Mouse (Mus musculus) heart, embryonic 12.5 days (tissue): ENCODE data around the gene Foxl1. TPM values are rescaled to one million over a fixed set of nuclear protein-coding genes. Genes with fewer than 3 reads are reported as not detected.

Experiments used
- ATAC-seq: fragments of 200-750 bp; cut with Nextera tagmentation; 2 replicates; pipeline ENCODE4 v1.8.0; 2017; ENCODE audit warnings: moderate TSS enrichment, moderate library complexity; ENCODE audit not compliant: insufficient number of reproducible peaks, low FRiP score
- H3K27ac ChIP-seq: fragments of 300-500 bp; sonication (generic); 2 replicates; pipeline ENCODE4 v1.5.1; 2016; ENCODE audit warnings: mild to moderate bottlenecking, moderate library complexity; ENCODE audit not compliant: poor library complexity, severe bottlenecking
- H3K27me3 ChIP-seq: fragments of 300-500 bp; sonication (generic); replicated peaks from 2 replicates; pipeline ENCODE4 v1.6.1; 2016; ENCODE audit warnings: mild to moderate bottlenecking, moderate library complexity
- H3K36me3 ChIP-seq: fragments of 300-500 bp; sonication (generic); 2 replicates; pipeline ENCODE4 v1.6.1; 2016; ENCODE audit warnings: mild to moderate bottlenecking, moderate library complexity
- H3K4me1 ChIP-seq: fragments of 300-500 bp; sonication (generic); replicated peaks from 2 replicates; pipeline ENCODE4 v1.6.1; 2016; ENCODE audit warnings: mild to moderate bottlenecking
- H3K4me2 ChIP-seq: fragments of 300-500 bp; sonication (generic); 2 replicates; pipeline ENCODE4 v1.6.1; 2016; ENCODE audit warnings: mild to moderate bottlenecking, moderate library complexity
- H3K4me3 ChIP-seq: fragments of 300-500 bp; sonication (generic); 2 replicates; pipeline ENCODE4 v1.5.1; 2016; ENCODE audit warnings: mild to moderate bottlenecking
- H3K9ac ChIP-seq: fragments of 300-500 bp; sonication (generic); 2 replicates; pipeline ENCODE4 v1.6.1; 2016; ENCODE audit warnings: mild to moderate bottlenecking, moderate library complexity
- H3K9me3 ChIP-seq: fragments of 300-500 bp; sonication (generic); replicated peaks from 2 replicates; pipeline ENCODE4 v1.6.1; 2016; ENCODE audit warnings: mild to moderate bottlenecking, moderate library complexity
- WGBS: fragments of 180-500 bp; shearing (Covaris S2); methylation state at CpG from one replicate; pipeline ENCODE4 v1.1.7; 2016; 5-methylcytosine and 5-hydroxymethylcytosine counted together
- polyA plus RNA-seq: library from polyadenylated mRNA; unstranded; fragments of >200 nt; fragmentation: Nextera tagmentation; extraction: Ambion mirVana; gene quantifications from 2 replicates; pipeline ENCODE4 v1.2.1, GENCODE M21; 2016

Foxl1 gene
- polyA plus RNA-seq, 1 experiment from 2014 or later = 0.78 TPM

DNA sequence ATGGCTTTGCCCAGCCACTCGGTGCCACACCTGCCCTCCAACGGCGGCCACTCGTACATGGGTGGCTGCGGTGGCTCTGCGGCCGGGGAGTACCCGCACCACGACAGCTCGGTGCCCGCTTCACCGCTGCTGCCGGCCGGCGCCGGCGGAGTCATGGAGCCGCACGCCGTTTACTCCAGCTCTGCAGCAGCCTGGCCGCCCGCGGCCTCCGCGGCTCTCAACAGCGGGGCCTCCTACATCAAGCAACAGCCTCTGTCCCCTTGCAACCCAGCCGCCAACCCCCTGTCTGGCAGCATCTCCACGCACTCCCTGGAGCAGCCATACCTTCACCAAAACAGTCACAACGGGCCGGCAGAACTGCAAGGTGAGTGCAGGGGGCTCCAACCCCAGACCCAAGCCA is 42.7 kb upstream of the Foxl1 start:
- Histone ChIP-seq H3K4me1 (peaks cover 25% of the 10 kb centered on the region), H3K27ac (no peak overlapping the region), H3K9ac (no peak overlapping the region), H3K4me2 (peak overlapping the region; percentile 96), H3K36me3 (no peaks in the 10 kb centered on the region), H3K27me3 (peaks cover 97% of the 10 kb centered on the region), H3K9me3 (no peaks in the 10 kb centered on the region), H3K4me3 (peak overlapping the region; percentile 62)
- WGBS = 3% methylated on average over 30 of the region's 30 CpGs
- no peak for ATAC-seq

DNA sequence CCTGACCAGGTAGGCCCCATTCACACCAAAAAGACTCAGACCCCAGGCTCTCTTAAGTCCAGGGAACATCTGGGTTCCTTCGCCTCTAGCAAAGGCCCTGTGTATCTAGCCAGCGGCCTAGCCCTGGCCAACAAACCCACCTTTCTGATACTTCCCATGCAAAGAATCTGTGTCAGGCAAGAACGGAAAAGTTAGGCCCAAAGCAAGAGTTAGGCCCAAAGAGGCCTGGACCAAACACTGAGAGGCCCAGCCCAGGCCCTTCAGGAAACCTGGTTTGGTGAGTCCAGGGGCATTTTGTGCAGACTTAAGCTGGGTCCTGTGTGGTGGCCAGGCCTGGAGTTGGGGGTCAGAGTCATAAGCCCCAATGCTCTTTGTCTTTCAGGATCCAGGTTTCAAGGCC is 42.2 kb upstream of the Foxl1 start:
- H3K9ac ChIP-seq = no peak overlapping the region
- no peak overlapping the region for H3K4me2 ChIP-seq
- no peak for ATAC-seq
- peaks cover 97% of the 10 kb centered on the region for H3K27me3 ChIP-seq
- peaks cover 24% of the 10 kb centered on the region for H3K4me1 ChIP-seq
- H3K27ac ChIP-seq = no peak overlapping the region
- H3K9me3 ChIP-seq = no peaks in the 10 kb centered on the region
- H3K36me3 ChIP-seq = no peaks in the 10 kb centered on the region
- 67% methylated on average over 3 of the region's 3 CpGs for WGBS
- H3K4me3 ChIP-seq = no peak overlapping the region

DNA sequence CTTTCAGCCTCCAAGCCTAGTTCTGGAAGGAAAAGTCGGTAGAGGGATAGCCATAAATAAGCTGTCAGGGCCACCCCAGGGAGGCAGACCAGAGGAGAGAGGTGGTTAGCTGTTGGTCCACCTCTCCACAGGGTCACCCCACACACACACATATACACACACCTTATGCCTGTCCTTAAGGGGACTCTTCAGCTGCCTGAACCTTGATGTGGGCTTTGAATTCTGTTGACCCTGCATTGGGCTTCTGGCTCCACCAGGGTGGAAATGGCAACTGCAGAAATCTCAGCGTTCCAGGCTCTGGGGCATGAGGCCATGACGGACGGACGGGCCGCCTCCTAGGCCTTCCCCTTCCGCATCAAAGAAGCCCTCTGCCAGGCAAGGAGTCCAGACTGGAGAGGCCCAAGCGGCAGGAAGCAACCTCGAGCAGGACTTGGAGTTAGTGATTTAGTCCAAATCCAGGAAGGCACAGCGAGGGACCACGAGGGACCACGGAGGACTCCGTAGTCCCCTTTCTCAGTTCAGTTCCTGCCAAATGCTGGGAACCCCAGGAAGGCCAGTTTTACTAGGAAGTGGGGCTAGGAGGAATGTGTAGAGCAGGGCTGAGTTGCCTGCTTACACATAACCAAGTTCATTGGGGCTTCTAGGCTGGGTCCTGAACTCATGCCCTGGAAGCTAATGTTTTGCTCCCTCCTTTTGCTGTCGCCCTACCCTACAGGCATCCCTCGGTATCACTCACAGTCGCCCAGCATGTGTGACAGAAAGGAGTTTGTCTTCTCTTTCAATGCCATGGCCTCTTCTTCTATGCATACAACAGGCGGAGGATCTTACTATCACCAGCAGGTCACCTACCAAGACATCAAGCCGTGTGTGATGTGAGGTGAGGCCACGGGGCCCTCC is 41.5 kb upstream of the Foxl1 start:
- Histone ChIP-seq H3K9ac (no peak overlapping the region), H3K27ac (no peak overlapping the region), H3K9me3 (no peaks in the 10 kb centered on the region), H3K4me2 (no peak overlapping the region), H3K4me1 (peaks cover 22% of the 10 kb centered on the region), H3K4me3 (peak overlapping the region; percentile 4; the same call in 1 of the 2 replicates), H3K36me3 (no peaks in the 10 kb centered on the region), H3K27me3 (peaks cover 97% of the 10 kb centered on the region)
- no peak for ATAC-seq
- 30% methylated on average over 19 of the region's 19 CpGs for WGBS

DNA sequence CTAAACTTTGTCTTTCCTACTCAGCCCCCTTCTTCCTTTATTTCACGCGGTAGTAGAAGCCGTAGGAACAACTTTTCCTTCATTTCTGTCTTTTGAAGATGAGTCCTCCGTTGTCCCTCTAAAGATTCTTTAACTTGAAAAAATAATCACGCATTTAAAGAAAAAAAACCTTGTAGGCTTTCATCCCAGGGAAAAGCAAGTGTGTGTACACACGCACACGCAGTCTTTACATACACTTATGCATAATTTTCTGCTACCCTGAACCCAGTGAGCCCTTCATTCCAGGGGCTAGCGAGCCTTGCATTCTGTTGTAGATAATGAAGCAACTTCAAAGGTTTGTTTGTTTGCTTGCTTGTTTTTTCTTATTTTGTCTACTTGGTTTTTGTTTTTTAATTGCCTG is 39.5 kb upstream of the Foxl1 start:
- Histone ChIP-seq H3K27me3 (peaks cover 96% of the 10 kb centered on the region), H3K4me1 (peaks cover 16% of the 10 kb centered on the region), H3K4me2 (no peak overlapping the region), H3K9ac (no peak overlapping the region), H3K9me3 (no peaks in the 10 kb centered on the region), H3K27ac (no peak overlapping the region), H3K4me3 (no peak overlapping the region), H3K36me3 (no peaks in the 10 kb centered on the region)
- no peak for ATAC-seq
- 12% methylated on average over 8 of the region's 8 CpGs for WGBS

DNA sequence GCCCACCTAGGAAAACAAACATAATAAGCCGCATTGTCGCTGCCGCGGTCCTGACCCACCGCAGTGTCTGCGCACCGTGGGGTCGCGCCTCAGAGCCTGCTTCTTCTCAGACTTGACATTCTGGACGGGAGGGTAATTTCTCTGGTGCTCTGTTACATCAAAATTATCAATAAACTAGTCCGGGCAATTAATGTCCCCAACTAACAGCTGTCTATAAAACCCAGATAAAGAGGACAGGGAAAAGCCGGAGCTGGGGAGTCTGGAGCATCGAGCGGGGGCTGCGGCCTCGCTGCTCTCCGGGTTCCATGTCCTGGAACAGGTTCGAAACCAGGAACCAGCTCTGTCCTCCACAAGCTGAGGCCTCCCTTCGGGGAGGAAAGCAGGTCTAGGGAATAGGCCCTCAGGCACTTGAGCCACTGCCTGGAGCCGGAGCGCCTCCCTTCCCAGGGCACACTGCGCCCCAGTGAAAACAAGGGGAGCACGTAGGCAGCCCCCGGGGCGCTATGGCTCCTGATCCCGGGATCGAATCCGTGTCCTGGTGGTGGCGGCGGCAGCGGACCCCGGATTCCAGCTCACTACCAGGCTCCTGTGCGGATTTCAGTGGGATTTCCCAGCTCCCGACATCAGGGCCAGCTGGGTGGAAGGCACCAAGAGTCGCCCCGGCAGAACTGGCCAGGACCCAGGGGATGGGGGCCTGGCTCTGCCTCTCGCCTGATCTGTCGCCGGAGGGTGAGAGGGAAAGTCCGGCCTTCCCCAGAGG is 38.7 kb upstream of the Foxl1 start:
- H3K4me1 ChIP-seq = peaks cover 14% of the 10 kb centered on the region
- ATAC-seq = no peak
- peaks cover 96% of the 10 kb centered on the region for H3K27me3 ChIP-seq
- no peaks in the 10 kb centered on the region for H3K36me3 ChIP-seq
- no peak overlapping the region for H3K27ac ChIP-seq
- H3K9ac ChIP-seq = 0 out of 2 replicates have a peak overlapping the region, but pooled peaks have one; percentile 17
- no peaks in the 10 kb centered on the region for H3K9me3 ChIP-seq
- H3K4me2 ChIP-seq = peak overlapping the region; percentile 22; the same call in 1 of the 2 replicates
- H3K4me3 ChIP-seq = 0 out of 2 replicates have a peak overlapping the region, but pooled peaks have one; percentile 12
- 5% methylated on average over 40 of the region's 40 CpGs for WGBS

DNA sequence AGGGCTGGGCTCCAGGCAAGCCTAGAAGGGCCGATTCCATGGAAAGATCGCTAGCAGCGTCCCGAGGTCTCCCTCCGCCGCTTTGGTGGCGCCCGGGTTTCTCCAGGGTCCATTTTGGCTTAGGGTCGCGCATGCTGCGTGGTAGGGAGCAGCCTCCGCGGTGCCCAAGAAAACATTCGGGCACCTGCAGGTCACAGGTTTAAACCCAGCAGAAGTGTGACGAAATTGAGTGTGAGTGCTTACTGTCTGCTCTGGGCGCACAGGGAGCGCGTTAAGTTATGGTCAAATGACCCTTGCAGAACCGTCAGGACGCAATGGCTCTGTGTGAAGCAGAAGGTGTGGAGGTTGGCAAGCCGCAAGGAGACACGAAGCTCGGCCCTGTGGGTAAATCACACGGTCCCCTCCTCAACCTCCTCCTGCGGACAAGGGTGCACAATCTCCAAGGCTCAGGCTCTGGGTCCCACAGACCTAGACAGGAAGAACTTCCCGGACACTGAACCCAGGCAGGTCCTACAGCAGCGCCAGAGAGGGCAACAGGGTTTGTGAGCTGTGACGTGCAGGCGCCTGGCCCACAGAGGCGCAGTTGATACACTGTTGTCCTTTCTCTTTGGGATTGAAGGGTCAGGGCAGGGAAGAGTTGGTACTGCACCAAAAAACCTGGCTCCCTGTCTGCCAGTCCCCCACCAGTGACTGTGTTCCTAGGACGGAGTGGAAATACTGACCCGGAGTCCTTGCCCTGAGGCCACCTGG is 37.9 kb upstream of the Foxl1 start:
- ATAC-seq = no peak
- Histone ChIP-seq H3K36me3 (no peaks in the 10 kb centered on the region), H3K27ac (no peak overlapping the region), H3K9me3 (no peaks in the 10 kb centered on the region), H3K27me3 (peaks cover 94% of the 10 kb centered on the region), H3K4me2 (peak overlapping the region; percentile 22; the same call in 1 of the 2 replicates), H3K9ac (no peak overlapping the region), H3K4me1 (peaks cover 7% of the 10 kb centered on the region), H3K4me3 (0 out of 2 replicates have a peak overlapping the region, but pooled peaks have one; percentile 12)
- 12% methylated on average over 32 of the region's 32 CpGs for WGBS

DNA sequence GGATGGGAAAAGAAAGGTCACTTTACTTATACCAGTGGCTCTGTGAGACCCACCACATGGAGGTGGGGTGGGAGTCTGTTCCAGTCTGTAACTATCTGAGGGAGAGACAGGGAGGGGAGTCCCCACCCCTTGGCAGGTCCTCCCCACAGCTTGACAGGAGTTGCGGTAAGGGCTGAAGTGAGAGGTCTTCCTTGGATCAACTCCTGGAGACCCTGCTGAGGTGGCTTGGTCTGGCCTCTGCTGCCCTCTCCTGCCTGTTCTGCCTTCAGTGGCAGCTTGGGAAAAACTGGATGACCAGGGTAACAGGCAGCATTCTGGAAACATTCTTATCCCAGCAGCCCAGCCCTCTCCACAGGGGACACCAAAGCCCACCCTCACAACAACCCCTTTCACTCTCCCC is 37.0 kb upstream of the Foxl1 start:
- Histone ChIP-seq H3K4me1 (peaks cover 3% of the 10 kb centered on the region; the same call in 1 of the 2 replicates), H3K27me3 (peaks cover 91% of the 10 kb centered on the region), H3K9me3 (no peaks in the 10 kb centered on the region), H3K9ac (no peak overlapping the region), H3K27ac (no peak overlapping the region), H3K4me3 (no peak overlapping the region), H3K36me3 (no peaks in the 10 kb centered on the region), H3K4me2 (no peak overlapping the region)
- WGBS = 0% methylated on average over 1 of the region's 1 CpGs
- 0 out of 2 replicates have a peak, but pooled peaks have one; percentile 16 for ATAC-seq

DNA sequence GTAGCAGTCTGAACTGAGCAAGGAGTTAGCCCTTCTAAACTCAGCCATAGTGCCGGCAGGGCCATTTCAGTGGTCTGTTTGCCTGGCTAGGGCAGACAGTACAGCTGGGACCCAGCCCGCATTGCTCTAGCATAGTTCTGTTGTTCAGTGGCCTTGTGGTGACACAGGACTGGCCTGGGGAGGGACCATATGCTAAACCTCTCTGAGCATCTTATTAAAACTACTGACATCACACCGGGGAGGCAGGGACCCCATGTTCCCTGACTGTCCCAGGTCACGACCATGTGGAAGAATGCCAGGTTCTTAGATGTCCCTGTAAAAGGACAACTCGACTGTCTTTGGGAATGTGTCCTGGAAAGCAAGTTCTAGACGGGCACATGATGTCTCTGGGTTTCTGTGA is 35.6 kb upstream of the Foxl1 start:
- H3K27me3 ChIP-seq = peaks cover 80% of the 10 kb centered on the region
- no peak overlapping the region for H3K9ac ChIP-seq
- H3K4me3 ChIP-seq = no peak overlapping the region
- WGBS = 34% methylated on average over 6 of the region's 6 CpGs
- ATAC-seq = no peak; the same call in 1 of the 2 replicates
- H3K4me2 ChIP-seq = peak overlapping the region; percentile 48; the same call in 1 of the 2 replicates
- H3K9me3 ChIP-seq = no peaks in the 10 kb centered on the region
- no peak overlapping the region for H3K27ac ChIP-seq
- peaks cover 3% of the 10 kb centered on the region; the same call in 1 of the 2 replicates for H3K4me1 ChIP-seq
- H3K36me3 ChIP-seq = peaks cover 4% of the 10 kb centered on the region

DNA sequence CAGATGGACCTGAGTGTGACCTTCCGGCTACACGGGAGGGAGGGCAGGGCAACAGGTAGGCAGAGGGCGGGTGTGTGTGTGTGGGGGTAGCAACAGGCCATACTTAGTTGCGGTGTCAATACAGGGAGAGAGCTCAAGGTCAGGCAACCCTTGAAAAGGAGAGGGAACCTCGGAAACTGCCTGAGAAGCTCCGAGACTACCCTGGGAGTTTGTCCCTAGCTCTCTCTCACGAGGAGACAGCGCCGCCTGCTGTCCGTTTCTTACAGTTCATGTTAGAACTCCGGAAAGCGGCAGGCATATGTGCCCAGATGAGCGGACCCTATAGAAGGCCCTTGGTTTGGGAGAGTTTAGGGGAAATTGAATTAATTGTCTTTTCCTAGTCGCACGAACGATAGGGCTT is 35.1 kb upstream of the Foxl1 start:
- H3K9ac ChIP-seq = no peak overlapping the region
- H3K4me2 ChIP-seq = peak overlapping the region; percentile 48
- no peak overlapping the region for H3K27ac ChIP-seq
- peaks cover 8% of the 10 kb centered on the region for H3K36me3 ChIP-seq
- peaks cover 3% of the 10 kb centered on the region; the same call in 1 of the 2 replicates for H3K4me1 ChIP-seq
- no peaks in the 10 kb centered on the region for H3K9me3 ChIP-seq
- ATAC-seq = no peak; the same call in 1 of the 2 replicates
- WGBS = 2% methylated on average over 16 of the region's 16 CpGs
- H3K27me3 ChIP-seq = peaks cover 79% of the 10 kb centered on the region
- H3K4me3 ChIP-seq = no peak overlapping the region

DNA sequence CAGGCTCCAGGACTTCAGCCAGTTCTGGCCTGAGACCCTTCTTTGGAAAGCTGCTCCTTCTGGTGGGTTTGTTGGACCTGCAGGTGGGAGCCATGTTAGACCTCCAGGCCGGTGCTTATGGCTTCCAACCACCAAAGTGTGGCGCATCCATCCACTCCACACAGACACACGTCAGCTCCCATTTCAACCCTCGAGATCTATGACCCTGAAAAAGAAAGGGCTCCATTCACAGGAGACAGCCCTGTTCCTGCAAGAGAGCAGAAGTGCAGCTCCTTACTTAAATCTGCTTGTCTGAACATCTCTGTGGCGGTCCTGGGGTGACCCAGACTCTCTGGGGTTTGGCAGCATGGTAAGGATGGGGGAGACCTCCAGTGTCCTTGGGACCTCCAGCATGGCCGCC is 34.2 kb upstream of the Foxl1 start:
- no peak overlapping the region for H3K27ac ChIP-seq

More for the DNA sequence above, 34.2 kb upstream of the Foxl1 start:
- Histone ChIP-seq H3K9me3 (no peaks in the 10 kb centered on the region), H3K27me3 (peaks cover 73% of the 10 kb centered on the region), H3K9ac (no peak overlapping the region), H3K4me2 (no peak overlapping the region), H3K4me1 (peaks cover 3% of the 10 kb centered on the region; the same call in 1 of the 2 replicates), H3K4me3 (no peak overlapping the region), H3K36me3 (peaks cover 17% of the 10 kb centered on the region)
- WGBS = 63% methylated on average over 6 of the region's 6 CpGs
- no peak for ATAC-seq
